Mouse (Mus musculus) ovary, postnatal 10 days (tissue): ENCODE measurements around the gene Slc9a4.
"Not testable (repeated sequence)": the region's sequence is repeated elsewhere in the genome, so short reads cannot be mapped to it uniquely, and the experiment has no call there.

Source experiments
- DNase-seq: peaks from one replicate; pipeline ENCODE4 v3.0.0; 2022; ENCODE audit warnings: low spot score

Slc9a4 gene

DNA sequence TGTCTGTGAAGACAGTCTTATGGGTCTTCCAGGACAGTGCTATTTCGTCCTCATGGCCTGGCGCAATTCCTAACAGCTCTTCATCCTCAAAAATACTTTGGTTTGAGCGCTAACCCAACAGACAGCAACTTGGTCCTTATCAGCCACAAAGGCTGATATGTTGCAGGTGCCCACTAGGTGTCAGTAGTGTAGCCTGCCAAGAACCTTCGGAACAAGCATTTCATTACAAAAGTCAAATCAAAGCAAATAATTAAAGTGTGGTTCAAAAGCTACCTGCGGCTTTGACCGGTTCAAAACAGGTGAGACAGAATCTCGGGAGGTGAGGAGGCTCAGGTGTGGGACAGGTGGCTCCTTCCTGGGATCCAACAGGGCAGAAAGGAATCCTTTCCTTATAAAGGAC lies at the start of gene Slc9a4:
Gene Slc9a4, plus strand, starts transcription at position 298 of the 400 bp plus-strand sequence.
- DNase-seq, result no peak

DNA sequence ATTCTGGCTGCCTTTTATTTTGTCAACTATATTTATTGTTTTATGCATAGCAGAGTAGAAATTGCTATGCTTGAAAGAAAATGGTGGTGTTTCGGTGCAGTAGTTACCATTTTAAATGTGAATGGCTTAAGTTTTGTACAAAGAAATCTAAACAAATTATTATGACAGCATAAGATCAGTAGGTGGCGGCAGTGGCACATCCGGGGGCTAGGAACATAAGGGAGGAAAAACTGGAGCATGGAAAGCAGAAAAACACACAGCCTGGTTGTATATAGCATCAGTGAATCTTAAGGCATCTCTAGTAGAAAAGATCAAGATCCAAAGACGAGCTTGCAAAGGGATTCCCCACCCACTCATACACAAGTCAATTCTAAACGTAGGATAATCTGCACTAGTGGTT lies 42.3 kb upstream of the Slc9a4 start:
- DNase-seq, result no peak

DNA sequence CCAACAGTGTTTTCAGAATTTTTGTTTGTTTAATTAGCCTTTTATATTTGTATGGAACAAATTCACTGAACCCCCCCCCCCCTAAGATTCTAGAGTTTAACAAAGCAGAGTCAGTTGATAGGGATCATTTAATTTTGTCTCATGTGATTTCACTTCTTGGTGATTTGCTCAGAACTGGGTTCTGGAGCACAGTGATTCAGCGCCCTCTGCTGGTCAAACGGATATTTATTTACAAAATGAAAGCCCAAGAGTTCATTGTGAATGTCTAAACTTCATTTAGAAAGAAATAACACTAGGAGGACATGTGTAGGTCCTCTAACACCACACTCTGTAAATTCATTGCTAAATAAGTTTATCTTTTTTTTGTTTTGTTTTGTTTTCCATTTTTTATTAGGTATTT lies 35.2 kb upstream of the Slc9a4 start:
- DNase-seq, result no peak

DNA sequence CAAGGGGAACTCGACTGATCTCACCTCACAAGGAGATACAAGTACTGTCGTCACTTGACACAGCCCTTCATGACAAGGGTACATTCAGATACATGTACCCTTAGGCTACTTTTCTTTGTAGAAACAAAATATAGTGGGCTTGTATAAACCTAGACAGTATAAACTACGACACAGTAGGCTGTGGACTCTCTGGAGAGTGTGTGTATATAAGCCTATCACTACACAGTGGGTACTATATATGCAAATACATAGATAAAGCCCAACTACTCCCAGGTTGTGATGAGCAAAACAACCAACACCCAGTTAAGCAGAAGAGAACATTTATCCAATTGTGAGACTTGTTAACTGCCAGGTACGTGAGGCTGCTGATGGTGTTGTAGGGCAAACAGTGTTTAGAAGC lies 33.2 kb upstream of the Slc9a4 start:
- no peak for DNase-seq

DNA sequence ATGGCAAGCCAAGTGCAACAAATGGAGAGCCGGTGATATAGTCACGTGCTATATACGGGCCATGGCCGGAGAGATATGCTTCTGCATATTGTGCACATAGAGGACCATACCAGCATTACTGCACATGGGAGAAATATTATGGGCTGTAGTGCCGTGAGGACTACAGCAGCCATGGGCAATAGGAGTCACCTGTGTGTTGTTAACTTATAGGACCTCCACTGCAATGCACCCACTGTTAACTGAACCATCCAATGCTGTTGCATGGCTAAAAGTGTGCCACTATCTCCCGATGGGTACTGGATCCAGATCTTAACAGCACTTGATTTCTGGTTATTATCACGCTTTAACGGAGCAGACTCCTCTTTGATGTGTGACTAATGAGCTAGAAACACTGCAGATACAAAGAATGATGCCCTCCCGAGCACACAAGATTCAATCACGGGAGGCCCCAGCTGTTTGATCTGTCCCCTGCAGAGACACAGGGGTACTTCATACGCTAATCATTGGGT lies 32.8 kb upstream of the Slc9a4 start:
- no peak for DNase-seq

DNA sequence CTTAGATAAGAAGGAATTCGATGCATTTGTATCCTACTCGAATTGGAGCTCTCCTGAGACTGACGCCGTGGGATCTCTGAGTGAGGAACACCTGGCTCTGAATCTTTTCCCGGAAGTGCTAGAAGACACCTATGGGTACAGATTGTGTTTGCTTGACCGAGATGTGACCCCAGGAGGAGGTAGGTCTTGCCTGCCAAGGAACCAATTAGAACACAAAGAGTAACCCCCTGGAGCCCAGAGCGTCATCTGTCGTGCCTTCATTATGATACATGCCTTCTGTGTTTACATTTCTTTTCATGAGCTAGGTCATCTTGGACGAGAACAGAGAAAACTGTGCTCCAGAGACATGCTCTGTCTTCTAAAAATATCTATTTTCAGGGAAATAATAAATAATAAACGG lies 32.1 kb upstream of the Slc9a4 start:
- DNase-seq, result no peak

DNA sequence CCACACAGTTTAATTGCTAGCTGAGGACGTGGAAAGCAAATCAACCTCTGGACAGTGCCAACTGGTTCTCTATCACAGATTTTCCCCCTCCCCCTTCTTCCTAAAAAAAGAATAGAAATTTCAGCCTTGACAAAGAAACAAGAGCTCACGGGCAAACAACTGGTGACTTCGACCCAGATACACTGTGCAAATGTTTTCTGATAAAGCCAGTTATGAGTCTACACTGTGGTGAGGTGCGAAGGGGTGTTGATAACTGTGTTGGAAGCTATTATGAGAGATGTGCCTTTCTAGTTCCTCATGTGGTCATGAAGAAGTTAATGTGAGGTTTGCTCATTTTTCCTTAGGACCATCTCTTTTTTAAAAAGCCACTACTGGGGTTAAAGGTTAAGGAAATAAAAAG lies 10.5 kb upstream of the Slc9a4 start:
- no peak for DNase-seq

DNA sequence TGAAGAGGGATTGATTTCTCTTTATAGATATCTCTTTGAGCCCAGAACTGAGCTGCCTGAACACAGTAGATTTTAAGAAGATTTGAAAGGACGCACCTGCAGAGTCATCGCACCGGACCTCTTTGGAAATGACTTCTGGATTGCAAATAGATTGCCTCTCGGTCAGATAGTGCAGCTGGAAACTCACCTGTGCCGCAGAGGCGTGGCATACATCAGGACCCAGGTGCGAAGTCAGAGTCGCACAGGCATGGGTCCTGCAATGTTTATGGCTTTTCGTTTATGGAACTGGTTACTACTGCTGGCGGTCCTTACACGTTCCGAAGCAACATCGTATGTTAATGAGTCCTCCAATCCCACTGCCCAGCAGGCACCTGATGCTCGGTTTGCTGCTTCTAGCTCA lies 388 bp downstream of the Slc9a4 start:
- DNase-seq, result no peak

DNA sequence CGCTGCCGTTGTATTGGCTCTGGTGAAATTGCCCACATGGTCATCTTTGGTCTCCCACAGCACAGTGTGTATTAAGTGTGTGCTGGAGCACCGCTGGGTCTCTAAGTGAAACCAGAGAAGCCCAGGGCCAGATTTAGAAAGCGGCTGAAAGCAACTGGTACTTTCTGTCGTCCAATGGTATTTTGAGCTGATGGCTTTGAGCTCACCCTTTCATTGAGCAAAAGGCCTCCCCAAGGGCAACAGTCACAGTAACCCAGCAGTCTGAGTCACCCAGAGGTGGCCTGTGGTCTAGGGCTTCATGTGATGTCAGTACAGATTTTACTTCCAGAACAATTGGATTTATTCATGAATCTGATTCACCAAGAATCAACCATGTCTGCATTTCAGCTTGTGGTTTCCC lies 6.9 kb downstream of the Slc9a4 start:
- DNase-seq, result no peak

DNA sequence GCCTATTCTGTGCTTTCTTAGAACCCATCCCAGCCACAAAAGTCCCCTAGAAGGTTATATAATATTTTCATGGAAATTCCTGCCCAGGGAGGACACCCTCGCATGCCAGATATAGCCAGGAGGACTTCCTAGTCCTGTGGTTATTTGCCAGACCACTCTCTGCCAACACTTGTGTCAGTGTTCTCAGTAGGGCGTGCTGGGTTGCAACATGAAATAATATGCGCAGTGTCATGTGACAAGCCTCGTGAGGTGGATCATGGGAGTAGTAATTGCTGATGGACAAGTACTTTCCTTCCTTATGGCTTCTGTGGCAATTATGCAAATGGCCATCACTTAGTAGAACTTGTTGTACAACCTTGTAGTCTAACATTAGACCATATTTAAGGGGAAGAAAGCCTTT lies 11.1 kb downstream of the Slc9a4 start:
- no peak for DNase-seq

DNA sequence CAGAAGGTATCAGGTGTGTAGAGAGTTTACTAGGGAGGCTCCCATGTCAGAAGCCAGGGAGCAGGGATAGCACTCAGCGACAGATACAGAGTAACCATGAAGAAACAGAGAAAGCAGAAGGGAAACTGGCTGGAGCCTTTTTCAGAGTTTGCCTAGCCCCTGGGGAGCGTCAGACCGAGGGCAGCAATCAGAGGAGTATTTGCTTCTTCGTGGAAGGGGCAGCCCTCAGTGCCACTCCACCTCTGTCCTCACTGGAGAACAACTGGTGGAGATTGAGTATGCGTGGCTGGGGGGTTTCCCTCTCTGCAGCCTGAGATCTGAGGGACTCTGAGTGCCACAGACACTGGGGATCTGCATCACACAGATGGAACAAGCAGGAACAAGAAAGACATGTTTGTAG lies 17.9 kb downstream of the Slc9a4 start:
- DNase-seq, result no peak

DNA sequence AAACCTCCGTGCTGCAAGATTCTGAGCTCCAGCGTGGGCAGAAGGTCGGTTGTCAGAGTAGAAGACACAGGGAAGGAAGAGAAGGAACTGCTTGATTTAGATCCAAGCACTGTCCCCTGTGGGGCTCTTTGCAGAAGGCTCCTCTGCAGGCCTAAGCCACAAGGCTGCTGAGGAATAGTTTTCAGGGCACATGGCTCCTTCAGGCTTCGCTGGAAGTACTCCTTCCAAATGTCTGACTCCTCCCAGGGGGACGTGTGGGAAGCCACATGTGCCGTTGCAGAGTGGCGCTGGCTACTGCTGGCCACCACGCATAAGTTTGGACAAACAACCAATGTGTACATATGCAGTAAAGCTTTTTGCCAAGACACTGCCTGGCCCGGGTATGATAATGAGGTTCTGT lies 19.8 kb downstream of the Slc9a4 start:
- DNase-seq, result not testable (repeated sequence)

DNA sequence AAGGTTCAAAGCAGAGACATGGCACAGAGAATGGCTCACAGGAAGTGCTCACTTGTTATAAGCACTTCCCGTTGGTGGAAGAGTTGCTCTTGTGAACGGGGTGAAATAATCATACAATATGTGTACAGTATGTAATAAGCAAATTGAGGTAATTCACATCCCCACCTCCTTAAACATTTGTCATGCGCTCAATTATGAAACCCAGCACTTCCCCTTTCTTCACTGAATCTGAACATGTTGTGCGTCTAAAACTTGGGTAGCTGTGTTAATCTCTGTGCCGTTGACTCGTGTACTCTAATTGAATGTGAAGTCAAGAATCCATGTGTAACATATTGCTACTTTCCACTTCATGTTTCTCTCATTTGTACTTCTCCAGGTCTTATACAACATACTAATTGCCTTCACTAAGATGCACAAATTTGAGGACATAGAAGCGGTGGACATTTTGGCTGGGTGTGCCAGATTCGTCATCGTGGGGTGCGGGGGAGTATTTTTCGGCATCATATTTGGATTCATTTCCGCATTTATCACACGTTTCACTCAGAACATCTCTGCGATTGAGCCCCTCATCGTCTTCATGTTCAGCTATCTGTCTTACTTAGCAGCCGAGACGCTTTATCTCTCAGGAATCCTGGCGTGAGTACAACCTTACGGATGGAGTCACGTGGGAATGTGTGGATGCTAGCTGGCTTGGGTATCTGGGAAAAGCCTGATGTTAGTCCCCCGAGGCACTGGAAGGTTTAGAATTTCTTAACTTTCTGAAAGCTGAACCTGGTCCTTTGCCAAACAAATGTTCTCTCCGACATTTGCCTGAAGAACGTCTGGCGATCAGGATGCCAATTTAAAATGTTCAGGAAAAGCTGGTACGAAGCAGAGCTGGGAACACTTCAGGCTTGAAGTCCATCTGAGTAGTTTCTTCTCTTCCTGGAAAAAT lies 20.8 kb downstream of the Slc9a4 start:
- no peak for DNase-seq

DNA sequence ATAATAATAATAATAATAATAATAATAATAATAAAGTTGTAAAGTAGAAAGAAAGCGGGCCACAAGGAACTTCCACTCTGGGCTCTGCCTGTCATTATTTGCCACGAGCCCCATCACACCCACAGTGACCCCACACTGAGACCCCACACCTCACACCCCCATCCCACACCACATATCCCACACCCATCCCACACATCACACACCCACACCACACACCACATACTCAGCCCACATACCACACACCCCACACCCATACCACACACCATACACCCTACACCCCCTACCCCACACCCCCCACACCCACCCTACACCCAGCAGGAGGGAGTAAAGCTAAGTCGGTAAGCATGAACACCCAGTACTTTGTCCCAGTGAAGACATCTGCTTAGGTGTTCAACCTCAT lies 21.6 kb downstream of the Slc9a4 start:
- no peak for DNase-seq

DNA sequence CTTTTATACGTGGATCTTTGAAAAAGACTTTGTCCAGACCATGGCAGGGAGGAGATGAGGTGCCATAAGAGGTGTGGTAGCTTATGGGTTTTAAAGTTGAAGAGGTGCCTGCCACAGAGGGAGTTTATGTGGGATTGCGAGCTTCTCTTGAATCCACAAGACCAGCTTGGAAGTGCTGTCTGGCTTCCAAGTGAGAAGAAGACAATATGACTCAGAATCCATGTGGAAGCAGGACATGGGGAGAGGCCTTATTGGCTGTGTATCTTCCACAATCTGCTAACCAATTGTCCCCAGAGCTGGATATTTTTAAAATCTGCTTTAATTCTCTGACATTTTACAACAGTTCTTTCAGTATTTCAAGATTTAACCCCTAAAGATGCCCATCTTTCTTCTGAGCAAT lies 33.3 kb downstream of the Slc9a4 start:
- no peak for DNase-seq

DNA sequence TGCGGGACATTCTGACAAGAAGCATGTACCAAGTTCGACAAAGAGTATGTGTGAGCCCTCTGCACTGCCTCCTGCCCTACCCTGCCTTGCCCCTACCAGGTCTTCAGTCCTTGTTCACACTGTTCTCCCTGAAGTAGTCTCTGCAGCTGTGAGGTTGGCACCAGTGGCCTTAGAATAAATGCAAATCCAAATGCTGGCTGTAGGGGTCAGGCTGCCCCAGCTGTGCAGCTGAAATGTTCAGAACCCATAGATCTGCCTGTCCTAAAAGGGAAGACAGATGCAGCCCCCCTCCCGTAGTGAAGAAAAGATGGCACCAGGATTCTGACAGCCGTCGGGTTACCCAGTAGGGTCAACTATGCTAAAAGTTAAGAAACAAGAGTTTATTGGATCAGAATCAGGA lies 39.2 kb downstream of the Slc9a4 start:
- no peak for DNase-seq

DNA sequence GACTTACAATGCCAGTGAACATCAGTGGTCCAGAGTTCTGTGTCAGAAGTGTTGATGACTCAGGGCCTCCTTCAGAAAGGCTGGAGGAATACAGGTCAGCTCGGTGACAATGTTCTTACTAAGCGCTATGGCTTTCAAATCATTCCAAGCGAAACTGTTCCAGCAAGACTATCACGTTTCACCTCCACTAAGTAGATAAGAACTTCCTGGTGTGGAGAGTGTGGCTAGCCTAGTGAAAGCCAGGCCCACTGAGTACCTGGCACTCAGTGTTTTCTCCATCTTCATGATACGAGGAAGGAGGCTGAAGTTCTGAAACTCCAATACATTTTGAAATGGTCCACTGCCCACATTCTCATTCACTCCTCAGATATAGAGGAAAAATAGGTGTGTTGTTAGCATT lies 40.0 kb downstream of the Slc9a4 start:
- DNase-seq, result no peak

DNA sequence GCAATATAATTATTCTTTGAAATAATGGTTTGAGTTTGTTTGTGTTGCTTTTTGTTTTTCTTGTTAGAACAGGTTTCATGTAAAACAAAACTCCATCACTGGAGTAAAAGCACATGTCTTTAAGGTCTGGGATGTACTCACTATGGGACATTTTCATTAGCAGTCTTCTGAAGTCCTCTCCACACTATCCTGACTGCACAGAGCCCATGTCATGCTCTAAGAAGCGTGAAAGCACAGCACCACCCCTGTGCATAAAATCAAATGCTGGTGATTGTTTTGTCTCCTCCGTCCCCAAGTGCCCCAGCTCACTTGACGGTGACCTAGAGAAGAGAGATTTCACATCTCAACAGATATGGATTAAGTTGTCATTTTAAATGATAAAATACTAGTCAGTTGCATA lies 45.1 kb downstream of the Slc9a4 start:
- DNase-seq, result no peak

DNA sequence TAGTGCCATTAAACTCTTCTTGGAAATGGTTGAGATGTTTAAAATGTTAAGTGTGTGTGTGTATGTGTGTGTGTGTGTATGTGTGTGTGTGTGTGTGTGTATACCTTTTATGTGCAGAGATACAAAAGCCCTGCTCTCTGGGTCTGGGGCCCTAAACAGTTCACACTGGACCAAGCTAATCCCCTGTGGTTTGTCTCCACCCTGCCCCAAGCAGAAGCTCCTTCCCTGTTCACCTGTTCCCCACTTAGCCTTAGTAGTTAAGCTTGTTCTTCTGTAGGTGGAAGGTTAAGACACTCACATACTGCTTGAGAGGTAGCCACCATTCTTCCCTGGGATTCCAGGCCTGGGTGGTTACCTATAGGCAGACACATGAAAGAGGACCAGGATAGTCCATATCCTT lies 47.1 kb downstream of the Slc9a4 start:
- no peak for DNase-seq

DNA sequence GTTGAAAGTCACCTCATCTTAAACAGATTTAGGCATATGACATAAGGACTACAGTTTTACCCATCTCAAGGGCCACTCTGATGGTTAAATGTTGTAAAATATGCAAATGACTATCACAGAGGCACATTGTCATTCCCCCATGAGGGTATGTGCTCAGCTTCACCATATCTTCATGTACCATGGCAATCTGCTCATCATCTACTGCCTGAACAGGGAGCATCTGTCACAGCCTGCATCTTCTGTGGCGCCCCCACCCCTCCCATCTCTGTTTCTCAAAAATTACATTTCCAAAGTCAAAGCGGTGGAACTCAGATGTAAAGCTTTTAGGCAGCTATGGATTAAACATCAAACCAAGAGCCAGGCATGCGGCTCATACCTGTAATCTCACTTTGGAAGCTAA lies 48.6 kb downstream of the Slc9a4 start:
- DNase-seq, result no peak

DNA sequence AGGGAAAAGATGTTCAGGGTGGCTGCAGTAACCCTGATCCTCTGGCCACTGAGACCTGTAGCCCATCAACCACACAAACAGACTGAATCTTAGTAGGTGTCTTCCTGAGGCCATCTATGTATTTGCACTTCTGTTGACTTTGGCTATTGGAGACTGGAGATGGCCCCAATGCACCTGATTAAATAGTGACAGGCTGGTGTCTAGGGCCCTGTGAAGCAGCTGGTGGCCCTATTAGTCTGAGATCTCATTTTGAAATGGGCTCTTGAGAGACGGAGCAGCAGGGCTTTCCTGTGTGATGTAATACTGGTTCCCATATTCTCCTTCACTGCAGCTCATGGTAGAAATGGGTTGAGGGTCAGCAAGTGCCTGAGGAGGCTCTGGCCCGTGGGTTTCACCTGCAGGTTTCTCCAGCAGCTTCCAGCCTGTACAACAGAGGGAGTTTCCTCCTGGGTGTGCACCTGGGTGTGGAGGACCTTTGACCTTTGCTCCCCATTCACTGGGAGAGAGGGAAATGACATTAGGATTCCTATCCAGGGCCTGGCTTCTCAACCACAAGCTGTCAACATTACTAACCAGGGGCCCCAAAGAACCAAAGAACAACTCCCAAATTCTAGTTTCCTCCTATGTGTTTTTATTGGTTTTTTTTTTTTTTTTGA lies 52.7 kb downstream of the Slc9a4 start:
- DNase-seq, result no peak

DNA sequence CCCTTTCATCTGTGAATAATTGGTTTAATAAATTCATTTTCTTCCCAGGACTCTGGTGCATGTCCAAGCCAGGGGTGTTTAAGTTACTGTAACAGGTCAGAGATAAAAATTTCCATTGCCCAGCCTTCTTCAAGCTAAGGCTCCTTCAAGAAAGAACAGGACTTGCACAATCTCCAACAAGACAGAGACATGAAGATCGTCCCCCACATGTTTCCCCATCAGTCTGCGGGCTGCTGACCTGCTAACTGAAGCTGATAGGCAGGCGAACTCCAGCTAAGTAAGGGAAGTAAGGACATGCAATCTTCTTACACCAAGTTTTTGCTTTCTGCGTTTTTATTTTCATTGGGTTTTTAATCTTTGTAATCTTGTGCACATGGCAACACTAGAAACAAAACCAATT lies 54.7 kb downstream of the Slc9a4 start:
- DNase-seq, result no peak

DNA sequence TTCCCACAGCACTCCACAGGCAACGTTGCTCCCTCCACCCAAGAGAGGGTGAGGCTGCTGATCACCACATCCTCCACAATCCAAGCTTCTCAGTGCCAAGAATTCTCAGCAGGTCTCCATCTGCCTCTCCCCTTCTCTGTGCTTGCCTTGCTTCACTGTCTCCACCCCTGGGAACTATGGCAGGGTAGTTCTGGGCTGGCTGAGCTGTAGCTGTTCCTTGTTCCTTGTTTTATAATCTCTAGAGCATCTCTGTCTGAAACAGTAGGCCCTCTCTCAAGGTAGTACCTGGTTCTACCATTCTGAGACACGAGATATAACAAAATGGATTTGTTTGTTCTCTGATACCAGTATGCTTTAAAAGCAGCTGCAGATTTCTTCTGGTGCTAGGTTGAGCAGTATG lies 68.4 kb downstream of the Slc9a4 start:
- DNase-seq, result no peak
